17 mouse cellular contexts compared by ENCODE assay signal in genomic region chr7:49301487-49301886, GRCm38 (mm10).
"Had no signal": no experiment of that assay in that cellular context is flagged by ENCODE, and none has a peak within 500 bp of the region (broad histone marks: within the 10 kb centered on the region; RNA-seq: fewer than 3 reads in every experiment).

No protein-coding gene starts in this region.

- H3K4me2 ChIP-seq: lung, embryonic 14.5 days; midbrain, embryonic 11.5 days; midbrain, embryonic 13.5 days; midbrain, embryonic 15.5 days; neural tube, embryonic 13.5 days; neural tube, embryonic 15.5 days had no signal

- ATAC-seq: midbrain, embryonic 13.5 days; midbrain, embryonic 15.5 days had no signal

- H3K4me3 ChIP-seq: megakaryocyte, embryonic 14.5 days; midbrain, embryonic 13.5 days; midbrain, embryonic 15.5 days; neural tube, embryonic 13.5 days; neural tube, embryonic 15.5 days had no signal

- DNase-seq: lung, adult 18-20 months; lung, embryonic 14.5 days; lung, postnatal 14 days; lung, postnatal 36 days; right cerebral cortex, adult 18-20 months; right cerebral cortex, postnatal 25 days; right cerebral cortex, postnatal 4 days; spleen, adult 18-20 months; thymus, adult 18-20 months; thymus, postnatal 14 days; thymus, postnatal 36 days had no signal

- H3K36me3 ChIP-seq: midbrain, embryonic 13.5 days; midbrain, embryonic 15.5 days; neural tube, embryonic 13.5 days; neural tube, embryonic 15.5 days had no signal

- H3K27me3 ChIP-seq: midbrain, embryonic 15.5 days; neural tube, embryonic 15.5 days had no signal
